Mouse (Mus musculus) intestine, embryonic 14.5 days (tissue): ENCODE measurements around the gene Cdca3. TPM values are rescaled to one million over a fixed set of nuclear protein-coding genes. Genes with fewer than 3 reads are reported as not detected.

Experiments used
- ATAC-seq: fragments of 200-750 bp; cut with Nextera tagmentation; replicated peaks from 2 replicates; pipeline ENCODE4 v1.8.0; 2017; ENCODE audit warnings: low read depth, moderate number of reproducible peaks, moderate TSS enrichment, moderate library complexity; ENCODE audit not compliant: low FRiP score, low TSS enrichment
- DNase-seq: peaks from one replicate; pipeline ENCODE4 v3.0.0-alpha.2; 2018; ENCODE audit warnings: low spot score
- H3K27ac ChIP-seq: fragments of 300-500 bp; sonication (generic); 2 replicates; pipeline ENCODE4 v1.5.1; 2014; ENCODE audit warnings: low read depth, mild to moderate bottlenecking, control low read depth
- H3K27me3 ChIP-seq: fragments of 300-500 bp; sonication (generic); replicated peaks from 2 replicates; pipeline ENCODE4 v1.6.1; 2014; ENCODE audit warnings: low read length, control low read depth; ENCODE audit not compliant: control insufficient read depth, insufficient read depth
- H3K36me3 ChIP-seq: fragments of 300-500 bp; sonication (generic); 2 replicates; pipeline ENCODE4 v1.6.1; 2014; ENCODE audit warnings: low read length, control low read depth; ENCODE audit not compliant: control insufficient read depth, insufficient read depth
- H3K4me1 ChIP-seq: fragments of 300-500 bp; sonication (generic); replicated peaks from 2 replicates; pipeline ENCODE4 v1.6.1; 2014; ENCODE audit warnings: low read length, control low read depth, mixed read lengths; ENCODE audit not compliant: control insufficient read depth, insufficient read depth
- H3K4me2 ChIP-seq: fragments of 300-500 bp; sonication (generic); 2 replicates; pipeline ENCODE4 v1.6.1; 2014; ENCODE audit warnings: low read length
- H3K4me3 ChIP-seq: fragments of 300-500 bp; sonication (generic); 2 replicates; pipeline ENCODE4 v1.5.1; 2014; ENCODE audit warnings: low read depth, low read length, control low read depth, mixed read lengths
- H3K9ac ChIP-seq: fragments of 300-500 bp; sonication (generic); 2 replicates; pipeline ENCODE4 v1.6.1; 2014; ENCODE audit warnings: mild to moderate bottlenecking, low read length
- H3K9me3 ChIP-seq: fragments of 300-500 bp; sonication (generic); 2 replicates; pipeline ENCODE4 v1.6.1; 2016; ENCODE audit warnings: low read length, control low read depth; ENCODE audit not compliant: control insufficient read depth
- WGBS: fragments of 180-500 bp; shearing (Covaris S2); extraction: QIAGEN DNeasy Blood & Tissue Kit; methylation state at CpG from one replicate; pipeline ENCODE4 v1.1.7; 2014; 5-methylcytosine and 5-hydroxymethylcytosine counted together
- polyA plus RNA-seq: library from polyadenylated mRNA; unstranded; fragments of >200 nt; fragmentation: Nextera tagmentation; extraction: Ambion mirVana; gene quantifications from 2 replicates; pipeline ENCODE4 v1.2.1, GENCODE M21; 2014

Cdca3 gene
- polyA plus RNA-seq, 1 experiment from 2014 or later, result 178 TPM

DNA sequence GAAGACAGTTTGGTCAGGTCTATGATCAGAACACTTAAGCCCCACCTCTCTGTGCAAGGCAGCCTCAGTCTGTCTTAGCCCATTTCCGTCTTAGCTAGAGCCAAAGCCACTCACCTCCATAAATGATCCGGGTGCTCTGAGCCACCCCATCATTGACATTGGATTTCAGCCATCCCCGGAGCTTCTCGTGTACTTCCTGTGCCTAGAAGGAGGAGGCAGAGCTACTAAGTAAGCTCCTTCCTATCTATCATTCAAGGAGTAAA is 18.0 kb upstream of the Cdca3 start:
- DNase-seq, result no peak
- Histone ChIP-seq H3K4me3 (no peak overlapping the region), H3K27me3 (no peaks in the 10 kb centered on the region), H3K9me3 (no peaks in the 10 kb centered on the region), H3K27ac (no peak overlapping the region), H3K4me1 (peaks cover 38% of the 10 kb centered on the region), H3K36me3 (peaks cover 40% of the 10 kb centered on the region), H3K9ac (no peak overlapping the region), H3K4me2 (no peak overlapping the region)
- 83% methylated on average over 4 of the region's 4 CpGs for WGBS
- ATAC-seq, result no peak

DNA sequence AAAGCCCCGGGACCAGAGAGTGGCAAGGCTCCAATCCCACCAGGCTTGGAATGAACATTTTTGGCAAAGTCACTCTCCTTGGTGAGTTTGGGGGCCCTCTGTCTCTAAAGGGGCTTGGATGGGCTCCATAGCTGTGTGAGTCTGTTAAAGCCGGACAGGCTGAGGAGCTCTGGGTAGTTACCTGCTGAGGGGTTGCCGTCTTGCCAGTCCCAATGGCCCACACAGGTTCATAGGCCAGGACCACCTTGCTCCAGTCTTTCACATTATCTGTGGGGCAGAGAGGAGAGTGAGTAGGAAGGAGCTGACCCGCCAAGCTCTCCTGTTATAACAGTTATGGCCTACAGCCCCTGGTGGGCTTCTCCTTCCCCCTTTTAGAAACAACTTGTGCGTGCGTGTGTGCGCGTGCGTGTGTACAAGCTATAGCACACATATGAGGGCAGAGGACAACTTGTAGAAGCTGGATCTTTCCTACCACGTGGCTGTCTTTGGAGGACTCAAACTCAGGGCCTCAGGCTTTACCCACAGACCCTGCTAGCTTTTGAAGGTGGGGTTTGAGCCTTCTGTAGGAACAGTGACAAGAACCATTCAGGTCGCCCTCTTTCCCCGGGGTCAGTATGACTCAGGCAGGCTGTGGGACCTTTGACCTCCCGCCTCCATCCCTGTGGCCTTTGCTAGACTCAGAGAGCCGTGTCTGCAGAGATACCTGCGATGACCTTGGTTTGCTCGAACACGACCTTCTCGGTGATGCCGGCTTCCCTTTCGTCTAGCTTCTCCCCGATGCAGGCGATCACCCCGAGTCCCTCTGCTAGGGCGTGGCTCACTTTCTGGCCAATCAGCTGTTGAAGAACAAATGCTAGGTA is 17.4 kb upstream of the Cdca3 start:
- Histone ChIP-seq H3K27me3 (no peaks in the 10 kb centered on the region), H3K36me3 (peaks cover 46% of the 10 kb centered on the region), H3K9ac (peak overlapping the region; percentile 84), H3K4me1 (peaks cover 35% of the 10 kb centered on the region), H3K27ac (no peak overlapping the region; the same call in 1 of the 2 replicates), H3K9me3 (no peaks in the 10 kb centered on the region), H3K4me3 (peak overlapping the region; percentile 71), H3K4me2 (peak overlapping the region; percentile 95)
- ATAC-seq, result no peak
- no peak for DNase-seq
- 73% methylated on average over 24 of the region's 24 CpGs for WGBS

DNA sequence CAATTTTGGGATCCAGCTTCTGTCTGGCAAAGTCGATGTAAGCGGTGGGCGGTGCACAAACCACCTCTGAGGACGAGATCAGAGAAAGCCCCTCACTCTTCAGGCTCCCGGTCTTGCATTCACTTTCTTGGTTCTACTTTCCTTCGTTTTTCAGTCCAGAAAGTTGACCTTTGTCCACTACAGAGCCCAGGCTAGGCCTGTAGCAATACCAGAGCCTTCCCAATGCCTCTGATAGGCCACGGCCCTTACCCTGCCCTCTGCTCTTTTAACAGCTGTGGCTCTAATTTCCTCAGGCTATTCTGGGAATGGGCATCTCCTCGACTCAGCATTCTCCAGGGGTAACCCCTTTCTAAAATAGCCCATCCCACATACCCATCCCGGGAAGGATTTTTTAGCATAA is 16.5 kb upstream of the Cdca3 start:
- no peak for ATAC-seq
- Histone ChIP-seq H3K27ac (peak overlapping the region; percentile 88), H3K4me3 (peak overlapping the region; percentile 71), H3K36me3 (peaks cover 55% of the 10 kb centered on the region), H3K27me3 (no peaks in the 10 kb centered on the region), H3K4me1 (peaks cover 35% of the 10 kb centered on the region), H3K4me2 (peak overlapping the region; percentile 95), H3K9me3 (no peaks in the 10 kb centered on the region), H3K9ac (peak overlapping the region; percentile 84)
- WGBS, result 17% methylated on average over 9 of the region's 9 CpGs
- no peak for DNase-seq

DNA sequence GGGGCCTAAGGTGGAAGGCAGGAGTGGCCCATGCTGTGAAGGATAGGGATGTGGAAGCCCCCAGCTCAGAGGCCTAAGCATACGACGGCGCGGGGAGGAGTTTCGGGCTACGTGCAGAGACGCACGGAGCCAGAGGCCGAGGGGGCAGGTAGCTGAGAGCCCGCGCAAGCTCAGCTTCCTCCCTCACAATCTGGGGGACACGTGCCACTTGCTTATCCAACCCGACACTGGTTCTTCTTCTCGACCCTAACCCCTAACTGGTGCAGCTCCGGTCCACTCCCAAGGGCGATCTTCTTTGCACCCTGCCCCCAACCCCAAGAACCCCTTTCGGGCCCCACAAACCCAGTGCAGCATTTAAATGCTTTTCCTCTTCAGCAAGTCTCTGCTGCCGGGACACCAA is 15.9 kb upstream of the Cdca3 start:
- H3K9ac ChIP-seq, result peak overlapping the region; percentile 84

DNA sequence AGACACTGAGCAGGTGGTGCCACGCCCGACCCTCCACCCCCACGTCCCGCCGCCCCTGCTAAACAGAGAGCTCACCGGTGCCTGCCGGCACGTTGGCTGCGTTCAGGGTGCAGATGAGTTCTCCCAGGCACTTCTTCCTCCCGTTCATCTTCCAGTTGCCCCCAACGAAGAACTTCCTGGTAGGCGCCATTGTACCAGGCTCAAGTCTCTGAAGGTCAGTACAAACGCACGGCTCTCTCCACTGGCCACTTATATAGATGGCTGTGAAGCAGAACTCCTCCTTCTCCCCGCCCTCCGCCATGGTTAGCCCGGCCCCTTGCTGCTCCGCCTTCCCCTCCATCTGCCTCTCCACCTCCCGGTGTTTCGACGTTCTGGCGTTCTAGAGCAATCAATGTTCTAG is 15.4 kb upstream of the Cdca3 start, which contains the start of gene Tpi1:
Tpi1 (minus strand) TSS at position 364 of the 400 bp plus-strand sequence.
- WGBS, result under 1% methylated on average over 22 of the region's 22 CpGs
- peak; percentile 95 for DNase-seq
- Histone ChIP-seq H3K4me3 (peak within 1 kb of the TSS; percentile 71), H3K9me3 (no peaks in the 10 kb centered on the region), H3K27ac (peak within 1 kb of the TSS; percentile 88), H3K27me3 (no peaks in the 10 kb centered on the region), H3K4me2 (peak within 1 kb of the TSS; percentile 95), H3K4me1 (peaks cover 32% of the 10 kb centered on the region), H3K36me3 (peaks cover 66% of the 10 kb centered on the region), H3K9ac (peak within 1 kb of the TSS; percentile 84)
- peak; percentile 85 for ATAC-seq

More for the DNA sequence above, 15.9 kb upstream of the Cdca3 start:
- peaks cover 62% of the 10 kb centered on the region for H3K36me3 ChIP-seq
- peak overlapping the region; percentile 71 for H3K4me3 ChIP-seq
- ATAC-seq, result peak; percentile 61
- H3K9me3 ChIP-seq, result no peaks in the 10 kb centered on the region
- H3K27me3 ChIP-seq, result no peaks in the 10 kb centered on the region
- H3K4me1 ChIP-seq, result peaks cover 32% of the 10 kb centered on the region
- under 1% methylated on average over 18 of the region's 18 CpGs for WGBS
- DNase-seq, result peak; percentile 89
- H3K4me2 ChIP-seq, result peak overlapping the region; percentile 95
- peak overlapping the region; percentile 88 for H3K27ac ChIP-seq

DNA sequence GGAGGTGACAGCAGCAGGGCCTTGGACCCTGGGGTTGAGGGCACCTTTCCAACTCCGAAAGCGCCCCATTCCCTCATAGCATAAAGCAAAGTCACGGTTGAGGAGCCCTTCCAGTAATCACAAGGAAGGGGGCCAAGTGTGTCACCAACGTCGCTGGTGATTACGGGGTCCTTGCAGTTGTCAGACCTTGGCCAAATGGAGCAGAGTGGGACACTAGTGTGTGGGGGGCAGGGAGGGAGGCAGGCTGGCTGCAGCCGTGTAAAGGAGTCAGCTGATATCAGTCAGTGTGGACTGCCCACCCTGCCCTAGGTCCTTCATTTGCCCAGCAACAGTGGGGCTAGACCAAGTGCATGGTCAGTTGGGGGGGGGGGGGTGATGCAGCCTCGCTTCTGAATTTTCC is 14.9 kb upstream of the Cdca3 start:
- no peaks in the 10 kb centered on the region for H3K27me3 ChIP-seq
- 31% methylated on average over 8 of the region's 8 CpGs for WGBS
- peaks cover 32% of the 10 kb centered on the region for H3K4me1 ChIP-seq
- peak overlapping the region; percentile 71 for H3K4me3 ChIP-seq
- H3K9ac ChIP-seq, result no peak overlapping the region
- peaks cover 71% of the 10 kb centered on the region for H3K36me3 ChIP-seq
- DNase-seq (no peak), ATAC-seq (peak; percentile 30; the same call in 1 of the 2 replicates)
- peak overlapping the region; percentile 95 for H3K4me2 ChIP-seq
- H3K9me3 ChIP-seq, result no peaks in the 10 kb centered on the region
- H3K27ac ChIP-seq, result 0 out of 2 replicates have a peak overlapping the region, but pooled peaks have one; percentile 1

DNA sequence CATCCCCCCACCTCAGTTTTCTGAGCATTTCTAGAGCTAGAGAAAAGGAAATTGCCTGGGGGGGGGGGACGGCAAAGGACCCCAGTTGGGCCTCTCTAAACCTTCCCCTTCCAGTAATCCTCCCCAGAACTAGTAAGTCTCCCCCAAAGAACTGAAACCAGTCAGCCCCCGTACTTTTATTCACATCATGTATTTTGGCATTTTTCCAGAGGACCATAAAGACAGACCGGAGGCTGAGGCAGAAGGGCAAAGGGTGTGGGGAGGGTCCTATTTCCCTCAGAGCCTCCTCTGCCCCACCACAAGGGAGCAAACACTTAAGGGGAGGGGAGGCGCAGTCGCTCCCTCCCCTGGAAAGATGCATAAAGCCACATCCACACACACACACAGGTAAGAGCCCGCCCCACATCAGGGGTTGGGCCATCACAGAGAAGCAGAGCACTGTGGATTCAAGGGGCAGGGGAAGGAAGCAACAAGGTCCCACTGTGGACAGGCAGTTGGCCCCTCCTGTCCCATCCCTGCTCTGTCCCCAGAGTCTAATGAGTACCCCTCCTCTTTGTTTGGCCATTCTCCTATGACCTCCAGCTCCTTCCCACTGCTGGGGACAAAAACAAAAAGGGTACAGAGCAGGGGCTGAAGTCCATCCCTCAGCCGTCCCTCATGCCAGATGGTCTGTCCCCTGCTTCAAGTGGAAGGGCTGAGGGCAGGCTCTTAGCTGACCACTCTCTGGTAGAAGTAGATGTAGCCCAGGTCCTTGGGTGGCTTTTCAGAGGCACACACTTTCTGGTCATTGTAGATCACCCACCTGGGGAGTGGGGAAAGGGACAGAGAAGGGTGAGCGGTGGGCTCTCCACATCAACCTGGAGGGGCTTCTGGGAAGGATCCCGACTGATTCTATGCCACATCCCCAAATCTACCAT is 14.2 kb upstream of the Cdca3 start:
- Histone ChIP-seq H3K9ac (no peak overlapping the region), H3K4me3 (no peak overlapping the region), H3K27ac (no peak overlapping the region), H3K4me2 (no peak overlapping the region), H3K9me3 (no peaks in the 10 kb centered on the region), H3K27me3 (no peaks in the 10 kb centered on the region), H3K4me1 (peaks cover 25% of the 10 kb centered on the region), H3K36me3 (peaks cover 77% of the 10 kb centered on the region)
- ATAC-seq (no peak), DNase-seq (no peak)
- 67% methylated on average over 9 of the region's 9 CpGs for WGBS

DNA sequence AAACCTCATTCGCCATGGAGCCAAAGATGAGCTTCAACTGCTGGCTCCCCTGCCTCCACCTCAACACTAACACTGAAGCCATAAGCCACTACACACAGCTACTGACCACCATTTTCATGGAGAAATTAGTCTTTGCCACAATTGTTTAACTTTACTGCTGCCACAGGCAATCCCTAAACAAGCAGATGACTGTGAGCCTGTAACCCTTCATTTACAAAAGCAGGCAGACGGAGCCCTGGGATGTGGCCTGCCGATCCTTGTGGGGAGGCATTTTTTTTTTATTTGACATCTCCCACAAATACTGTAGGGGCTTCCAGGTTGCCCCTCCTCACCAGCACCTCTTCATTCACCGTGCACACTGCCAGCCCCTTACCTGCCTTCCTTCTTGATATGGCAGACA is 12.7 kb upstream of the Cdca3 start:
- Histone ChIP-seq H3K9ac (no peak overlapping the region), H3K4me3 (no peak overlapping the region), H3K36me3 (peaks cover 78% of the 10 kb centered on the region), H3K27me3 (no peaks in the 10 kb centered on the region), H3K4me2 (no peak overlapping the region), H3K9me3 (no peaks in the 10 kb centered on the region), H3K4me1 (peaks cover 21% of the 10 kb centered on the region), H3K27ac (no peak overlapping the region)
- 70% methylated on average over 4 of the region's 4 CpGs for WGBS
- ATAC-seq, result no peak
- DNase-seq, result no peak
